Mouse (Mus musculus) B cell, adult 67 days (primary cell): ENCODE data around the gene Unc13d. TPM values are rescaled to one million over a fixed set of nuclear protein-coding genes. Genes with fewer than 3 reads are reported as not detected.

Experiments
- total RNA-seq, 2 experiments: library from RNA; stranded (reverse); gene quantifications; 4 replicates each; pipeline ENCODE4 v1.2.4; 2023

Gene Unc13d
- total RNA-seq: 10 to 100 TPM; 60.6 to 74.3 TPM

GRCm38 (mm10) chr11:116077446-116078204 lies at the start of gene Unc13d:
Gene Unc13d (minus strand): TSS chr11:116077961.

GRCm38 (mm10) chr11:116086258-116087193 lies 8.8 kb upstream of the Unc13d start, which contains the start of gene Wbp2:
Gene Wbp2 (minus strand): TSS chr11:116086995.

GRCm38 (mm10) chr11:116030088-116030897 lies 47.5 kb downstream of the Unc13d start, which contains the start of gene Unk:
Gene Unk (plus strand): TSS chr11:116030322.

GRCm38 (mm10) chr11:116027756-116028155 lies 50.0 kb downstream of the Unc13d start, which contains the start of gene H3f3b:
Gene H3f3b (minus strand): TSS chr11:116027962.

GRCm38 (mm10) chr11:116012262-116012947 lies 65.4 kb downstream of the Unc13d start, which contains the start of gene Galk1:
Gene Galk1 (minus strand): TSS chr11:116012719.

Other genes with a start within 250 kb of the Unc13d start
- under 1 TPM; 0.18 to 0.67 TPM for gene Myo15b, start 219.6 kb downstream of the Unc13d start, total RNA-seq
- gene Smim5, start 178.0 kb downstream of the Unc13d start, total RNA-seq: not detected
- not detected for gene Smim6, start 165.9 kb downstream of the Unc13d start, total RNA-seq
- gene Sap30bp, start 144.7 kb downstream of the Unc13d start, total RNA-seq: 10 to 100 TPM; 48.3 to 55.7 TPM
- 10 to 100 TPM; 65.2 to 73.1 TPM for gene Recql5, start 144.5 kb downstream of the Unc13d start, total RNA-seq
- under 1 TPM; 0.20 to 0.56 TPM for gene Itgb4, start 103.3 kb downstream of the Unc13d start, total RNA-seq
- 10 to 100 TPM; 17.7 to 21.5 TPM for gene Galk1, start 65.2 kb downstream of the Unc13d start, total RNA-seq
- gene H3f3b, start 50.0 kb downstream of the Unc13d start, total RNA-seq: 1,000 to 10,000 TPM; 2,967 to 3,463 TPM
- gene Unk, start 47.6 kb downstream of the Unc13d start, total RNA-seq: 10 to 100 TPM; 69.9 to 84.3 TPM
- 100 to 1,000 TPM; 237 to 270 TPM for gene Wbp2, start 9.0 kb upstream of the Unc13d start, total RNA-seq
- gene Trim47, start 49.2 kb upstream of the Unc13d start, total RNA-seq: under 1 TPM in 1 of 2 experiments, not detected in 1; 0.87 TPM
- gene Trim65, start 53.2 kb upstream of the Unc13d start, total RNA-seq: 10 to 100 TPM; 41.8 to 52.2 TPM
- 10 to 100 TPM; 65.1 to 73.5 TPM for gene Mrpl38, start 60.9 kb upstream of the Unc13d start, total RNA-seq
- gene Fbf1, start 90.2 kb upstream of the Unc13d start, total RNA-seq: 10 to 100 TPM; 37.6 to 45.8 TPM
- gene Ten1, start 120.9 kb upstream of the Unc13d start, total RNA-seq: 10 to 100 TPM; 38.1 to 49.3 TPM
- gene Acox1, start 121.1 kb upstream of the Unc13d start, total RNA-seq: 10 to 100 TPM; 33.7 to 34.9 TPM
- under 1 TPM in 1 of 2 experiments, not detected in 1; 0.09 TPM for gene Evpl, start 160.1 kb upstream of the Unc13d start, total RNA-seq
- 10 to 100 TPM; 57.8 to 61.5 TPM for gene Srp68, start 196.3 kb upstream of the Unc13d start, total RNA-seq
- gene Galr2, start 203.0 kb upstream of the Unc13d start, total RNA-seq: under 1 TPM; 0.26 to 0.42 TPM
- gene Exoc7, start 229.3 kb upstream of the Unc13d start, total RNA-seq: 10 to 100 TPM; 57.8 to 69.4 TPM